Mouse (Mus musculus) hindbrain, embryonic 11.5 days (tissue): ENCODE results near the gene Dleu7. TPM values are rescaled to one million over a fixed set of nuclear protein-coding genes. Genes with fewer than 3 reads are reported as not detected.

Source experiments
- ATAC-seq: fragments of 200-750 bp; cut with Nextera tagmentation; 2 replicates; pipeline ENCODE4 v1.8.0; 2017; ENCODE audit warnings: mild to moderate bottlenecking, moderate TSS enrichment, moderate library complexity; ENCODE audit not compliant: low FRiP score
- DNase-seq: peaks from one replicate; pipeline ENCODE4 v3.0.0-alpha.2; 2015; ENCODE audit warnings: low spot score
- H3K27ac ChIP-seq: fragments of 300-500 bp; sonication (generic); 2 replicates; pipeline ENCODE4 v1.5.1; 2014; ENCODE audit warnings: mild to moderate bottlenecking, low read depth, low read length
- H3K27me3 ChIP-seq: fragments of 300-500 bp; sonication (generic); 2 replicates; pipeline ENCODE4 v1.6.1; 2014; ENCODE audit warnings: mild to moderate bottlenecking, low read length, moderate library complexity, mixed read lengths; ENCODE audit not compliant: control insufficient read depth, insufficient read depth
- H3K36me3 ChIP-seq: fragments of 300-500 bp; sonication (generic); 2 replicates; pipeline ENCODE4 v1.6.1; 2014; ENCODE audit warnings: mild to moderate bottlenecking, low read length, moderate library complexity, mixed read lengths; ENCODE audit not compliant: control insufficient read depth, insufficient read depth
- H3K4me1 ChIP-seq: fragments of 300-500 bp; sonication (generic); replicated peaks from 2 replicates; pipeline ENCODE4 v1.6.1; 2014; ENCODE audit warnings: low read length, mixed read lengths; ENCODE audit not compliant: control insufficient read depth, insufficient read depth
- H3K4me2 ChIP-seq: fragments of 300-500 bp; sonication (generic); replicated peaks from 2 replicates; pipeline ENCODE4 v1.6.1; 2014; ENCODE audit warnings: mild to moderate bottlenecking, low read depth, low read length
- H3K4me3 ChIP-seq: fragments of 300-500 bp; sonication (generic); 2 replicates; pipeline ENCODE4 v1.5.1; 2014; ENCODE audit warnings: low read depth, low read length
- H3K9ac ChIP-seq: fragments of 300-500 bp; sonication (generic); 2 replicates; pipeline ENCODE4 v1.6.1; 2014; ENCODE audit warnings: low read depth, low read length
- H3K9me3 ChIP-seq: fragments of 300-500 bp; sonication (generic); 2 replicates; pipeline ENCODE4 v1.6.1; 2016; ENCODE audit warnings: low read length; ENCODE audit not compliant: control insufficient read depth
- WGBS: fragments of 180-500 bp; shearing (Covaris S2); extraction: QIAGEN DNeasy Blood & Tissue Kit; methylation state at CpG from one replicate; pipeline ENCODE4 v1.1.7; 2014; 5-methylcytosine and 5-hydroxymethylcytosine counted together
- polyA plus RNA-seq: library from polyadenylated mRNA; unstranded; fragments of >200 nt; fragmentation: Nextera tagmentation; extraction: Ambion mirVana; gene quantifications from 2 replicates; pipeline ENCODE4 v1.2.1, GENCODE M21; 2014

The Dleu7 gene
- polyA plus RNA-seq, 1 experiment from 2014 or later, result 1.6 TPM

- no peaks in the 10 kb centered on the region for H3K9me3 ChIP-seq
- H3K4me3 ChIP-seq, result no peak overlapping the region
- no peaks in the 10 kb centered on the region for H3K36me3 ChIP-seq
- no peak overlapping the region for H3K4me2 ChIP-seq
- no peak overlapping the region for H3K27ac ChIP-seq
- WGBS, result 74% methylated on average over 3 of the region's 3 CpGs
- H3K9ac ChIP-seq, result no peak overlapping the region
- no peak for DNase-seq
- no peaks in the 10 kb centered on the region for H3K4me1 ChIP-seq
- H3K27me3 ChIP-seq, result no peaks in the 10 kb centered on the region
- no peak for ATAC-seq
Measured at GRCm38 (mm10) chr14:62300031-62300430, 7.2 kb upstream of the Dleu7 start.

- no peak overlapping the region for H3K9ac ChIP-seq
- WGBS, result 79% methylated on average over 1 of the region's 1 CpGs
- no peaks in the 10 kb centered on the region for H3K4me1 ChIP-seq
- H3K27ac ChIP-seq, result no peak overlapping the region
- ATAC-seq (no peak), DNase-seq (no peak)
- H3K4me2 ChIP-seq, result no peak overlapping the region
- no peaks in the 10 kb centered on the region for H3K36me3 ChIP-seq
- no peak overlapping the region for H3K4me3 ChIP-seq
- H3K9me3 ChIP-seq, result no peaks in the 10 kb centered on the region
- H3K27me3 ChIP-seq, result no peaks in the 10 kb centered on the region; the same call in 1 of the 2 replicates
Measured at GRCm38 (mm10) chr14:62298808-62299207, 6.0 kb upstream of the Dleu7 start.

GRCm38 (mm10) chr14:62292166-62292487 is 720 bp downstream of the Dleu7 start:
- peak overlapping the region; percentile 48 for H3K4me3 ChIP-seq
- H3K9me3 ChIP-seq, result no peaks in the 10 kb centered on the region
- H3K9ac ChIP-seq, result peak overlapping the region; percentile 64
- H3K4me1 ChIP-seq, result peaks cover 4% of the 10 kb centered on the region
- ATAC-seq, result no peak
- no peaks in the 10 kb centered on the region; the same call in 1 of the 2 replicates for H3K27me3 ChIP-seq
- peak overlapping the region; percentile 98 for H3K4me2 ChIP-seq
- DNase-seq, result no peak
- WGBS, result 37% methylated on average over 4 of the region's 7 CpGs
- H3K27ac ChIP-seq, result no peak overlapping the region
- no peaks in the 10 kb centered on the region for H3K36me3 ChIP-seq

GRCm38 (mm10) chr14:62291406-62291987 is 1.4 kb downstream of the Dleu7 start:
- 88% methylated on average over 1 of the region's 1 CpGs for WGBS

GRCm38 (mm10) chr14:62288731-62289130 is 4.1 kb downstream of the Dleu7 start:
- ATAC-seq, result no peak
- H3K27ac ChIP-seq, result no peak overlapping the region
- H3K4me3 ChIP-seq, result no peak overlapping the region
- DNase-seq, result no peak
- H3K9me3 ChIP-seq, result no peaks in the 10 kb centered on the region
- H3K27me3 ChIP-seq, result no peaks in the 10 kb centered on the region; the same call in 1 of the 2 replicates
- H3K4me1 ChIP-seq, result peaks cover 4% of the 10 kb centered on the region
- H3K36me3 ChIP-seq, result no peaks in the 10 kb centered on the region
- H3K9ac ChIP-seq, result no peak overlapping the region
- 96% methylated on average over 3 of the region's 3 CpGs for WGBS
- no peak overlapping the region for H3K4me2 ChIP-seq

More at GRCm38 (mm10) chr14:62291406-62291987, 1.4 kb downstream of the Dleu7 start:
- no peaks in the 10 kb centered on the region; the same call in 1 of the 2 replicates for H3K27me3 ChIP-seq
- H3K4me2 ChIP-seq, result no peak overlapping the region
- H3K4me3 ChIP-seq, result no peak overlapping the region
- no peaks in the 10 kb centered on the region for H3K9me3 ChIP-seq
- H3K27ac ChIP-seq, result no peak overlapping the region
- no peaks in the 10 kb centered on the region for H3K36me3 ChIP-seq
- H3K4me1 ChIP-seq, result peaks cover 4% of the 10 kb centered on the region
- ATAC-seq, result no peak
- DNase-seq, result no peak
- no peak overlapping the region for H3K9ac ChIP-seq

- Histone ChIP-seq H3K4me2 (no peak overlapping the region), H3K9me3 (no peaks in the 10 kb centered on the region), H3K27me3 (no peaks in the 10 kb centered on the region), H3K9ac (no peak overlapping the region), H3K27ac (no peak overlapping the region), H3K36me3 (no peaks in the 10 kb centered on the region), H3K4me1 (no peaks in the 10 kb centered on the region), H3K4me3 (no peak overlapping the region)
- 77% methylated on average over 2 of the region's 2 CpGs for WGBS
- no peak for DNase-seq
- no peak for ATAC-seq
Measured at GRCm38 (mm10) chr14:62282974-62283373, 9.9 kb downstream of the Dleu7 start.

GRCm38 (mm10) chr14:62273604-62274003 is 19.2 kb downstream of the Dleu7 start:
- WGBS, result 94% methylated on average over 3 of the region's 3 CpGs
- DNase-seq, result no peak

GRCm38 (mm10) chr14:62270698-62271396 is 22.0 kb downstream of the Dleu7 start:
- no peak for ATAC-seq
- Histone ChIP-seq H3K9ac (no peak overlapping the region), H3K9me3 (no peaks in the 10 kb centered on the region), H3K27me3 (no peaks in the 10 kb centered on the region), H3K4me1 (no peaks in the 10 kb centered on the region), H3K36me3 (no peaks in the 10 kb centered on the region), H3K27ac (no peak overlapping the region), H3K4me3 (no peak overlapping the region), H3K4me2 (no peak overlapping the region)
- DNase-seq, result no peak
- WGBS, result 92% methylated on average over 12 of the region's 12 CpGs

More at GRCm38 (mm10) chr14:62273604-62274003, 19.2 kb downstream of the Dleu7 start:
- H3K27ac ChIP-seq, result no peak overlapping the region
- no peak for ATAC-seq
- no peak overlapping the region for H3K4me3 ChIP-seq
- no peaks in the 10 kb centered on the region for H3K4me1 ChIP-seq
- no peaks in the 10 kb centered on the region for H3K27me3 ChIP-seq
- no peak overlapping the region for H3K4me2 ChIP-seq
- H3K9ac ChIP-seq, result no peak overlapping the region
- no peaks in the 10 kb centered on the region for H3K9me3 ChIP-seq
- no peaks in the 10 kb centered on the region for H3K36me3 ChIP-seq

- Histone ChIP-seq H3K27me3 (no peaks in the 10 kb centered on the region), H3K4me3 (no peak overlapping the region), H3K4me1 (no peaks in the 10 kb centered on the region), H3K9me3 (no peaks in the 10 kb centered on the region), H3K27ac (no peak overlapping the region), H3K4me2 (no peak overlapping the region), H3K36me3 (no peaks in the 10 kb centered on the region), H3K9ac (no peak overlapping the region)
- 61% methylated on average over 10 of the region's 10 CpGs for WGBS
- no peak for ATAC-seq
- DNase-seq, result no peak
Measured at GRCm38 (mm10) chr14:62258978-62259536, 33.8 kb downstream of the Dleu7 start.
